Mouse (Mus musculus) kidney, postnatal 0 days (tissue): ENCODE results near the gene Rflnb. TPM values are rescaled to one million over a fixed set of nuclear protein-coding genes. Genes with fewer than 3 reads are reported as not detected.

Experiments
- ATAC-seq: fragments of 200-750 bp; cut with Nextera tagmentation; replicated peaks from 2 replicates; pipeline ENCODE4 v1.8.0; 2017; ENCODE audit warnings: low read depth, moderate number of reproducible peaks, moderate TSS enrichment, moderate library complexity; ENCODE audit not compliant: low FRiP score
- DNase-seq: peaks from one replicate; pipeline ENCODE4 v3.0.0-alpha.2; 2016; ENCODE audit warnings: low spot score
- H3K27ac ChIP-seq: fragments of 300-500 bp; sonication (generic); 2 replicates; pipeline ENCODE4 v1.5.1; 2014; ENCODE audit warnings: mild to moderate bottlenecking
- H3K27me3 ChIP-seq: fragments of 300-500 bp; sonication (generic); 2 replicates; pipeline ENCODE4 v1.6.1; 2014; ENCODE audit warnings: low read length, mixed read lengths; ENCODE audit not compliant: insufficient read depth
- H3K36me3 ChIP-seq: fragments of 300-500 bp; sonication (generic); 2 replicates; pipeline ENCODE4 v1.6.1; 2014; ENCODE audit warnings: low read length, mixed read lengths; ENCODE audit not compliant: insufficient read depth
- H3K4me1 ChIP-seq: fragments of 300-500 bp; sonication (generic); replicated peaks from 2 replicates; pipeline ENCODE4 v1.6.1; 2014; ENCODE audit warnings: antibody characterized with exemption, low read length, mixed read lengths; ENCODE audit not compliant: insufficient read depth
- H3K4me2 ChIP-seq: fragments of 300-500 bp; sonication (generic); 2 replicates; pipeline ENCODE4 v1.6.1; 2014; ENCODE audit warnings: mild to moderate bottlenecking, low read length, moderate library complexity, mixed read lengths
- H3K4me3 ChIP-seq: fragments of 300-500 bp; sonication (generic); replicated peaks from 2 replicates; pipeline ENCODE4 v1.5.1; 2014; ENCODE audit warnings: low read depth, low read length
- H3K9ac ChIP-seq: fragments of 300-500 bp; sonication (generic); 2 replicates; pipeline ENCODE4 v1.6.1; 2014; ENCODE audit warnings: low read depth, low read length
- H3K9me3 ChIP-seq: fragments of 300-500 bp; sonication (generic); replicated peaks from 2 replicates; pipeline ENCODE4 v1.6.1; 2016; ENCODE audit warnings: low read length, inconsistent platforms, mixed read lengths
- CTCF ChIP-seq: IDR thresholded peaks from 2 replicates; pipeline ENCODE4 v1.5.1; 2016; ENCODE audit warnings: antibody characterized with exemption, low read depth, mild to moderate bottlenecking, moderate library complexity
- WGBS: fragments of 180-500 bp; shearing (Covaris S2); extraction: QIAGEN DNeasy Blood & Tissue Kit; methylation state at CpG from one replicate; pipeline ENCODE4 v1.1.7; 2014; 5-methylcytosine and 5-hydroxymethylcytosine counted together
- polyA plus RNA-seq: library from polyadenylated mRNA; unstranded; fragments of >200 nt; fragmentation: Nextera tagmentation; extraction: Ambion mirVana; gene quantifications from 2 replicates; pipeline ENCODE4 v1.2.1, GENCODE M21; 2015

The Rflnb gene
- polyA plus RNA-seq, 1 experiment from 2014 or later, result 39.3 TPM

GRCm38 (mm10) chr11:75990965-75991835 is 36.4 kb downstream of the Rflnb start:
- no peak for ATAC-seq
- Histone ChIP-seq H3K9ac (no peak overlapping the region), H3K36me3 (no peaks in the 10 kb centered on the region), H3K4me3 (no peak overlapping the region), H3K27me3 (no peaks in the 10 kb centered on the region), H3K4me1 (no peaks in the 10 kb centered on the region), H3K9me3 (no peaks in the 10 kb centered on the region), H3K4me2 (no peak overlapping the region), H3K27ac (no peak overlapping the region)
- TF ChIP-seq CTCF, result peak; percentile 29; the same call in 1 of the 2 replicates
- no peak for DNase-seq
- WGBS, result 69% methylated on average over 15 of the region's 15 CpGs

- Histone ChIP-seq H3K36me3 (no peaks in the 10 kb centered on the region), H3K4me1 (no peaks in the 10 kb centered on the region), H3K27ac (no peak overlapping the region), H3K27me3 (no peaks in the 10 kb centered on the region), H3K9me3 (no peaks in the 10 kb centered on the region), H3K4me3 (no peak overlapping the region), H3K9ac (no peak overlapping the region), H3K4me2 (no peak overlapping the region)
- no peak for DNase-seq
- no peak for ATAC-seq
- TF ChIP-seq CTCF, result no peak
- 63% methylated on average over 7 of the region's 7 CpGs for WGBS
Observed at GRCm38 (mm10) chr11:75985948-75986347, 41.6 kb downstream of the Rflnb start.

GRCm38 (mm10) chr11:75984581-75984980 is 43.0 kb downstream of the Rflnb start:
- TF ChIP-seq CTCF, result no peak
- WGBS, result 69% methylated on average over 1 of the region's 1 CpGs
- no peak for DNase-seq

GRCm38 (mm10) chr11:75983194-75983593 is 44.4 kb downstream of the Rflnb start:
- Histone ChIP-seq H3K9ac (no peak overlapping the region), H3K4me3 (no peak overlapping the region), H3K36me3 (no peaks in the 10 kb centered on the region), H3K27me3 (no peaks in the 10 kb centered on the region), H3K4me2 (no peak overlapping the region), H3K4me1 (no peaks in the 10 kb centered on the region), H3K27ac (no peak overlapping the region), H3K9me3 (no peaks in the 10 kb centered on the region)
- peak; percentile 54 for DNase-seq
- no peak for ATAC-seq
- peak; percentile 60 for TF ChIP-seq CTCF
- 76% methylated on average over 4 of the region's 4 CpGs for WGBS

More at GRCm38 (mm10) chr11:75984581-75984980, 43.0 kb downstream of the Rflnb start:
- no peak overlapping the region for H3K4me3 ChIP-seq
- no peak overlapping the region for H3K9ac ChIP-seq
- no peak overlapping the region for H3K27ac ChIP-seq
- no peaks in the 10 kb centered on the region for H3K4me1 ChIP-seq
- H3K9me3 ChIP-seq, result no peaks in the 10 kb centered on the region
- no peak overlapping the region for H3K4me2 ChIP-seq
- no peak for ATAC-seq
- no peaks in the 10 kb centered on the region for H3K36me3 ChIP-seq
- no peaks in the 10 kb centered on the region for H3K27me3 ChIP-seq

GRCm38 (mm10) chr11:75980413-75980812 is 47.2 kb downstream of the Rflnb start:
- no peaks in the 10 kb centered on the region for H3K36me3 ChIP-seq
- WGBS, result 47% methylated on average over 2 of the region's 2 CpGs

GRCm38 (mm10) chr11:75978051-75978450 is 49.5 kb downstream of the Rflnb start:
- no peak overlapping the region for H3K27ac ChIP-seq
- no peak for ATAC-seq
- no peaks in the 10 kb centered on the region for H3K36me3 ChIP-seq
- H3K4me3 ChIP-seq, result no peak overlapping the region
- H3K27me3 ChIP-seq, result no peaks in the 10 kb centered on the region
- no peak for TF ChIP-seq CTCF
- H3K9ac ChIP-seq, result no peak overlapping the region
- no peak for DNase-seq
- no peaks in the 10 kb centered on the region for H3K4me1 ChIP-seq
- no peaks in the 10 kb centered on the region for H3K9me3 ChIP-seq
- no peak overlapping the region for H3K4me2 ChIP-seq
- 80% methylated on average over 6 of the region's 6 CpGs for WGBS

More at GRCm38 (mm10) chr11:75980413-75980812, 47.2 kb downstream of the Rflnb start:
- no peak overlapping the region for H3K27ac ChIP-seq
- H3K9me3 ChIP-seq, result no peaks in the 10 kb centered on the region
- DNase-seq (no peak), ATAC-seq (no peak)
- no peak overlapping the region for H3K4me3 ChIP-seq
- no peak overlapping the region for H3K4me2 ChIP-seq
- no peak overlapping the region for H3K9ac ChIP-seq
- no peaks in the 10 kb centered on the region for H3K4me1 ChIP-seq
- H3K27me3 ChIP-seq, result no peaks in the 10 kb centered on the region
- no peak for TF ChIP-seq CTCF
